Mouse (Mus musculus) gastrocnemius, postnatal 4 days (tissue): ENCODE results near the gene Jund. TPM values are rescaled to one million over a fixed set of nuclear protein-coding genes. Genes with fewer than 3 reads are reported as not detected.

ENCODE experiments used
- DNase-seq, 2 experiments: peaks; one replicate each; pipeline ENCODE4 v3.0.0; 2021 to 2022; ENCODE audit warnings: low spot score in 2 of 2, mixed read lengths in 2 of 2
- total RNA-seq, 2 experiments: library from RNA; stranded (reverse); gene quantifications; 2 replicates each; pipeline ENCODE4 v1.2.3; 2021

Gene Jund
- total RNA-seq, 2 experiments from 2014 or later: 201 to 228 TPM

DNA sequence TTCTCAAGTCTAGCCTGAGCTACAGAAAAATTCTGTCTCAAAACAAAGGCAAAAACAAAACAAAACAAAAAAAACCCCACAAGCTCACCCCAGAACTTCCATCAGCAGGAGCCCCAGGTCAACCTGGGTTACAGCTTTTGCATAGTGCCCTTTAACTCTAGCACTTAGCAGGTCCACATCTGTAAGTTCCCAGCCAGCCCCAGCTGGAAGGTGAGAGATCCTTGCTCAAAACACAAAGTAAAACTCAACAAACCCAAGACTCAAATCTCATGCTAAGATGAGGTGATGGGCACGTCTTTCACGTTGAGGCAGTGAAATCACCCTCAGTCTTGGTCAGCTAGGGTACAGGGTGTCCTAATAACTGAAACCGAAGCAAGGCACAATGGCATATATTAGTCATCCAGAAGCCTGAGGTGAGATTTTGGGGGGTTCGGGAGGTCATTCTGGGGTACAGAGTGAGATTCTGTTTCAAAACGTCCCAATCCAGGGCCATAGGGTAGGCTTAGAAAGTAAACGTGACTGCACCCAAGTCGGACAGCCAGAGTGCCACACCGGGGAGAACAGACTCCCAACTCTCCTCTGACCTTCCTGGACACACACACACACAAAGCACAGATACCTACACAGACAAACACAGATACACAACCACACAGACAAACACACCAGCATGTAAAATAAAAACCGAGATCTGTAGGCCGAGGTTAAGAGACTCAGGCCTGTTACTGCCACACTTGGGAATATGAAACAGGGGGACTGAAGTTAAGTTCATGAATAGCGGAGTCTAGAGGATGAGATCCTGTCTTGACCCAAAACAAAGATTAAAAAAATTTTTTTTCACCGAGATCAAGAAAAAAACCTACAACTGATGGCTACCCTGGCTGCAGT is 1.1 kb upstream of the Jund start:
- no peak for DNase-seq

DNA sequence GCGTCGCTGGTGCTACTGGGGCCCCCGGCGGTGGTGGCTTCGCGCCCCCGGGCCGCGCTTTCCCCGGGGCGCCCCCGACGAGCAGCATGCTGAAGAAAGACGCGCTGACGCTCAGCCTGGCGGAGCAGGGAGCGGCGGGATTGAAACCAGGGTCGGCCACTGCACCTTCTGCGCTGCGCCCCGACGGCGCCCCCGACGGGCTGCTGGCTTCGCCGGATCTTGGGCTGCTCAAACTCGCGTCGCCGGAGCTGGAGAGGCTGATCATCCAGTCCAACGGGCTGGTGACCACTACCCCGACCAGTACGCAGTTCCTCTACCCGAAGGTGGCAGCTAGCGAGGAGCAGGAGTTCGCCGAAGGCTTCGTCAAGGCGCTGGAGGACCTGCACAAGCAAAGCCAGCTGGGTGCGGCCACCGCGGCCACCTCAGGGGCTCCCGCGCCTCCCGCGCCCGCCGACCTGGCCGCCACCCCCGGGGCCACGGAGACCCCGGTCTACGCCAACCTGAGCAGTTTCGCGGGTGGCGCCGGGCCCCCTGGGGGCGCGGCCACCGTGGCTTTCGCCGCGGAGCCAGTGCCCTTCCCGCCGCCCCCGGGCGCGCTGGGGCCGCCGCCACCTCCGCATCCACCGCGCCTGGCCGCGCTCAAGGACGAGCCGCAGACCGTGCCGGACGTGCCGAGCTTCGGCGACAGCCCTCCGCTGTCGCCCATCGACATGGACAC is 526 bp downstream of the Jund start:
- peak in 1 of 2 experiments; percentile 73 for DNase-seq

DNA sequence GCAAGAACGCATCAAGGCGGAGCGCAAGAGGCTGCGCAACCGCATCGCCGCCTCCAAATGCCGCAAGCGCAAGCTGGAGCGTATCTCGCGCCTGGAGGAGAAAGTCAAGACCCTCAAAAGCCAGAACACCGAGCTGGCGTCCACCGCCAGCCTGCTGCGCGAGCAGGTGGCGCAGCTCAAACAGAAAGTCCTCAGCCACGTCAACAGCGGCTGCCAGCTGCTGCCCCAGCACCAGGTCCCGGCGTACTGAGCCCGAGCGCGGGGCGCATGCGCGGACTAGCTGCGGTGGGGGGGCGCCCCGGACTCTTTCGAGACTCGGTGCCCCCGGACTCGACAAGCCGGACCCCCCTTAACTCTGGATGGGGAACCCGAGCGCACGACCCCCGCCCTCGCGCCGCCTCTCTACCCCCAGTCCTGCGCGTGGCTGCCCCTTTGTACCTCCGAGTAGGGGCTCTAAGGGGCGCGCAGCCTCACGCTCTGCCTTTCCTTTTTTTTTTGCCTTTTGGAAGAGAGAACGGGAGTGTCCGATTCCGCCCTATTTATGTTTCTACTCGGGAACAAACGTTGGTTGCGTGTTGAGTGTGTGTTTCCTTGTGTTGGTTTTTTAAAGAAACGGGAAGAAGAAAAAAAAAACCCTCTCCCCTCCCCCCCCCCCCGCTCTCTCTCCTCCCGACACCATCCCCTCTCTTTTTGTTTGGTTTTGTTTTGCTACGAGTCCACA is 1.2 kb downstream of the Jund start:
- peak; percentile 73 to 83 for DNase-seq

DNA sequence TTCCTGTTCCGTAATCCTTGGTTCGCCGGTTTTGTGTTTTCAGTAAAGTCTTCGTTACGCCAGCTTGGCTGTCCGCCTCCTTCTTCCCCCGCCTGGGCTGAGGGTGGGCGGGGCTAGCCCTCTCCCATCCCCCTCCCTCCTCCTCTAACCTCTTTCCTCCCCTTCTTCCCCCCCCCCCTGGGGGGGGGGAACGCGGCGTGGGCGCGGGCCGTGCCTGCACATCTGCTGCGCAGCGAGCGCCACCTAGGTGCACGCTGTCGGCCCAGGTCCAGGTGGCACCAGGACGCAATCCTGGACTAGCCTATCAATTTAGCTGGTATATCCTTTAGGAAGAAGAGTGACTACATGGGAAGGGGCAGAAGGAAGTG is 1.8 kb downstream of the Jund start:
- peak; percentile 82 to 87 for DNase-seq

DNA sequence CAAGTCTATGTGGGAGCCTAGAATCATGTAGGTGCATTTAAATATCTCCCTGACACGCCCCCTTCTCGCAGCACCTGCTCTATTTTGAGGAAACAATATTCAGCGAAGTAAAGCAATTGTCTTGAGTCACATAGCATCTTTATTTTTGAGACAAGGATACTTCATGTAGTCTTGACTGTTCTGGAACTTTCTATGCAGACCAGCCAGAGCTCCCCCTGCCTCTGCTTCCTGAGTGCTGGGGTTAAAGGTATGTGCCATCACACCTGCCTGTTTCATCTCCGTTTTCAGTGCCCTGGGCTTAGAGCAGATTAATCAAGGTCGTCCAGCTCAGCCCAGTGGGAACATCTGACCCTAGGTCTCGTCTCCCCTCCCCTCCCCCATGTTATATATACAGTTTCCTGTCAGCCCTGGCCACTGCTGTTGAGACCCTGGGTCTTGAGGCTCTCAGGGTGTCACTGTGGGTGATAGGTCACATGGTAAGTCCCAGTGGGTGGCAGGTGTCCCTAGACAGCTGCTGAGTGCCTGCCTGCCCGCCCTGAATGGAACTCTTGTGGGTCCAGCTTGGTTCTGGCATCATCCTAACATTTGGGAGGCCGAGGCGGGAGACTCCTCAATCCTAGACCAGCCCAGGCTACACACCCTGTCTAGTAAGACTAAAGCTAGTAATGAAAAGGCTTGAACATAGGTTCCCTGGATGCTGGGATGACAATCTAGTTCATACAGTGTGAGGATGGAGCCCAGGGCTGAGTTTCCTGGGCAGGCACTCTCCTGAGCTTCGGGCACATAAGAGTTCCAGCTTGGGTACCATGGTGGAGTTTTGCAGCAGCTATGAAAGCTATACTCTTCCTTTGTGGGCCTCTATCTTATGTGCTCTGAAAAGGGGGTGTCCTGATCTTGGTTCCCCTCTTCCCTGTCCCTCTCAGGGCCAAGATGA is 2.6 kb downstream of the Jund start:
- DNase-seq: no peak

DNA sequence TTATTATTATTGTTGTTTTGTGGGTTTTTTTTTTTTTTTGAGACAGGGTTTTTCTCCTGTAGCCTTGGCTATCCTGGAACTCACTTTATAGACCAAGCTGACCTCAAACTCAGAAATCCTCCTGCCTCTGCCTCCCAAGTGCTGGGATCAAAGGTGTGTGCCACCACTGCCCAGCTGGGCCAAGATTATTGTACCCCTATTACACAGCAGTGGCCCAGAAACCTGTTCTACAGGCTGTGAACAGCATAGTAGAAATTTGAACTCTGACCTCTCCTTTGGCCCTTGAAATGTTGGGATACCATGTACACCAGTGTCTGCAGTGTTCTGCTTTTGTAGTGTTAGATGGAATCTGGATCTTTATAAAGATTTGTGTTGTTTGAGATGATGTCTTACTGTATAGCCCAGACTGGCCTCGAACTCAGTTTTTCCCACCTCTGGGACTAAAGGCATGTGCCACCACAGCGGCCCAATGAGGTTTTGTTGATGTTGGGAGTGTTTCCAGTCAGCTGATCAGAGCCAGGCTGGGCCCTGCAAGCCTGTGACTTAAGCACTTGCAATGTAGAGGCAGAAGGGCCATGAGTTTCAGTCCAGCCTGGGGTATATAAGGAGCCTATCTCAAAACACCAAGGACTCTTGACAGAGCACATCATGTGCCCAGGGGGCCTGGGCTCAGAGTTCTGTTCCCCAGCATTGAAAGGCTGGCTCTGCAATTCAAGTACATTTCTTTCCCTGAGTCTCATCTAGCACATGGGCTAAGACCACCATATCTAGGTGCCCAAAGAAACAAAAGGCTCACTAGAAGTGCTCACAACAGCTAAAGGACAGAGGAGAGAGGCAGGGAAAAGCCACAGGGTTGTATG is 3.5 kb downstream of the Jund start:
- DNase-seq: no peak

DNA sequence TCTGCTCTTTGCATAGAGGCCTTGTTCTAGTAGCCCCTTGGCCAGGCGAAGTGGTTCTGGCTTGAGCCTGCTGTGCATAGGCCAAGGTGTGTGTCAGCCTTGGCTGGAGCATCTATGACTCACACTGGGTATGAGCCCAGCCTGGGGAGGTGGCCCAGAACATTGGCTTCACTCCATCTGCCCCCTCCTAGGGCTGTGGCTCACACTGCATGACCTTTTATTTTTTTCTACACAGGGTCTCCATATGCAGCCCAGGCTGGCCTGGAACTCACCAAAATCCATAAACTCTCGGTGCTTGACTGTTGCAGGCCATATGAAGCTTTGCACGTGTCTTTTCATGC is 4.1 kb downstream of the Jund start:
- DNase-seq: peak; percentile 59 to 81

DNA sequence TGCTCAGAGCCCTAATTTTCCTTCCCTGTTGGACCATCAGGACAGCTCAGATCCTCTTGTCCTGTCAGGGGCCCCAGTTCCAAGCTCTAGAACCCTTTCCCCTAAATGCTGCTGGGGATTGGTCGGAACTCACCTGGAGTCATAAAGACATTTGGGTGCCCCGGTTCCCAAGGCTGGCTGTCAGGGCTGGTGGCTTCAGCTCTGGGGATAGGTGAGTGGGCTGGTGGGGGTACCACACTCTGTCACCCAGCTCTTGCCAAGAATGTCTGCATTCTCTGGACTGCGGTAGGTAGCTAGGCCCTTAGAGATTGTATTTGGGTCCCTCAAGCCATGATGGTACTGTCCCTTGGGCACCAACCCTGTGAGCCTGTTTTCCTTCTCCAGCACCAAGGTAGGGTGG is 4.5 kb downstream of the Jund start, which contains the start of gene Iqcn:
Iqcn (plus strand) TSS at position 171 of the 400 bp plus-strand sequence.
- DNase-seq: no peak

DNA sequence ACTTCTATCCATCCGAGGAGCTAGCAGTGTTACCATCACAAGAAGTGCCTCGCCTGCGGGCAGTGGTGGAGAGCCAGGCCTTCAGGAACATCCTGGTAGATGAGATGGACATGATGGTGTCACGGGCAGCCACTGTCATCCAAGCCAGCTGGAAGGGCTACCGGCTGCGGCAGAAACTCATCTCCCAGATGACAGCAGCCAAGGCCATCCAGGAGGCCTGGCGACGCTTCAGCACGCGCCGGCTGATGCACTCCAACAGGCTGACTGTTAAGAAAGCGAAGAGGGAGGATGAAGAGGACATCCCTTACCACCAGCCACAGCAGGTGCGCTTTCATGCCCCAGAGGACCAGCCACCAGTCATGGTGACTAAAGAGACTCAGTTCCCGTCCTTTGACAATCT is 9.5 kb downstream of the Jund start:
- no peak for DNase-seq

DNA sequence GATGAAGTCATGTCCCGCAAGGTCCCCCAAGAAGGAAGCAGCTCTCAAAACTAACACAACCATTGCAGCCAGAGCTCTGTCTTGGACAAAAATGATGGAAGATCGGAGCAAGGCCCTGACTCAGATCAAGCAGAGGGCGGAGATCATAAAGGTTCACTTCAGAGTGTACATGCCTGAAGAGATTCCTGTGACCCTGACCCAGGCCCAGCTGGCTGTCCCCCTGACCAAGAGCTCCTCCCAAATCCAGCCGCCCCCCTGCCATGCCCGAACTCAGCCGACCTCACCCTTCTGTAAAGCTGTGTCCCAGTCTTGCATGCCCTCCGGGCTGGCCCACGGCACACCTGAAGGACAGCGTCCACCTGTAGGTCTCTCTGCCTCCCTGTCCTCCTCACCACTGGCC is 11.0 kb downstream of the Jund start:
- no peak for DNase-seq

DNA sequence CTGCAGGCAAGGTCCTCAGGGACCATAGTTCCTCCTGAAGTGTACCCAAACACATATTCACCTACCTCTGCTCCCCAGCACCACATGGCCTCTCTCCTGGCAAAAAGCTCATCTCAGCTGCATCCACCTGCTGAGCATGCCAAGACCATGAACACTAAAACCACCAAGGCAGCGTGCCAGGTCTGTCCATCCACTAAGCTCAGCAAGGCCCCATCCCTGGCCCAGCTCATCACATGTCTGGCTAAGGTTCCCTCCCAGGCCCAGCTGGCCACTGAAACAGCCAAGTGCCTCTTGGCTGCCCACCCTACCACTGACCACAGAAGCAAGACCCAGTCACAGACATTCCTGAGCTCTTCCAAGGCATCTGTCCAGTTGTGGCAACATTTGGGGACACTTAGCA is 11.5 kb downstream of the Jund start:
- peak in 1 of 2 experiments; percentile 76 for DNase-seq

DNA sequence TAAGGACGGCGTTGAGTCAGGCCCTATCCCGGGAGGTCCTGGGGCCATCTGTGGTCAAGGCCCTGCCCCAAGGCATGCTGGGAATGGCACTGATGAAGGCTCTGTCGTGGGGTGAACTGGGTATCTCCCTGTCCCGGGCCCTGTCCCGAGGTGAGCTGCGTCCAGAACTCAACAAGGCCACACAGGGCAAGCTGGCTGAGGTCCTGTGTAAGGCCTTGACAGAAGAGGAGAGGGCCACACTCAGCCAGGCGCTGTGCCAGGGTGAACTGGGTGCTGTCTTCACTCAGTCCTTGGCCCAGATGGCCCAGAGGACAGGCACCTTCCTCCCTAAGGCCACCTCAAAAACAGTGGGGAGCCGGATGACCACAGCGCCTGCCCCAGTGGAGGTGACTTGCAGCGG is 12.3 kb downstream of the Jund start:
- DNase-seq: no peak

DNA sequence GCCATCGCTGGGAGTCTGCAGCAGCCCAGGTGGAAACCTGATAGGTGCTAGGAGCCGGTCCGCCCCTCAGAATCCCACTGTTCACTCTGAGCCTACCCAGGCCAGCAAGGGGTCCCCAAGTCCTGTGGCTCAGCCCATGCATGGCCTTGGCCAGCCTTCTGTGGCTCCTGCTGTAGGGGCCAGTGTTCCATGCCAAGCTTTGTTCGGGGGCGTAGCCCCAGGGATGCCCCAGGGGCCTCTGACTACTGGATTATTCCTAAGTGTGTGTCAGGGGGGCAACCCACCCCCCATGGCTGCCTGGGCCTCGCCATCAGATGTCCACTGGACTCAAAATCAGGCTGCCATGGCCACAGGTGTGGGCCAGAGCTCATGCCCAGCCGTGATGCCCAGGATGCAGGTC is 15.2 kb downstream of the Jund start:
- DNase-seq: no peak

DNA sequence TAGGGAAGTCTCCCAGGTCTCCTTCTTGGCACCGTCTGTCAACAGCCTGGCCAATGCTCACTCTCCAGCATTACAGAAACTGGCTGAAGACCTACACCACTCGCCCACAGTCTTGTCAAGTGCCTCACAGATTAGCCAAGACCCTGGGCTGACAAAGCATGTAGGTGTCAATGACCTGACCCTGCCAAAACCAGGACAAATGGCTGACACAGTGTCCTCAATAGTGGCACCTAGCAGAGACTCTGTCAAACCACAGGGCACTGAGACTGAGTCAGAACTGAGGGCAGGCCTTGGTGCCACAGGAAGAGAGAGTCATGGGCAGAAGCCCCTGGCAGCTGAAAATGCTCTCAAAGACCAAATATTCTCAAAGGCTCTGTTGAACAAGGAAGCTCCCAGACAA is 16.3 kb downstream of the Jund start:
- no peak for DNase-seq

DNA sequence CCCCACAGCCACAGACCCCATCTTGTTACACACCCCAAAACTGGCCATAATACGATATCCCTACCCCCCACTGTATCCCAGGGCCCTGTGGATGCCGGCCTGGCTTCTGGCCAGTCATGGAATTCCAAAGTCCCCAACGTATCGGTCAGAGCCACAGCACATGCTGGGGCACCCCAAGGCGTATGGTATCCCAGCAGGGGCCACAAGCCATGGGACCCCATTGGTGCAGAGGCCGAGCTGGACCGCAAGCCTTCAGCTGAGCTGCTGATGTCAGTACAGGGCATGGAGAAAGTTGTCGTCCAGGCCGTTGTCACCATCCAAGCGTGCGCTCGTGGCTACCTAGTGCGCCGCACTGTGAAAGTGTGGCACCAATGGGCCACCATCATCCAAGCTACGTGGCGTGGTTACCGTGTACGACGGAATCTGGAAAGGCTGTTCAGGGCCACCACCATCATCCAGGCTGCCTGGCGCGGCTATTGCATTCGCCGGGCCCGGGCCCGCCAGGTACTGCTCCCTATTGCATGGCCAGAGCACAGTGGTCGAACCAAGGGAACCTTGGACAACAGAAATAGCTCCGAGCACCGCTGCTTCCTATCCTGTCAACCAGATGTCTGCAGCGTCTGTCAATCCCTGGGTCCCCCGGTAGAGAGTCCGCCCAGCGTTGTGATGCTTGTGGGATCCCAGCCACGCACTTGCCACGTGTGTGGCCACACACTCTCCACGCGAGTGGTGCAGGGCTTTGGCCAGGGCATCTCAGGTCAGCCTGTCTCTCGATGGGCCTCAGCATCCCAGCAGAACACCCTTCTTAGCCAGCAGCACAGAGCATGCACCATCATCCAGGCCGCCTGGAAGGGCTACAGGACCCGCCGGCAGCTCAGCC is 18.0 kb downstream of the Jund start:
- peak in 1 of 2 experiments; percentile 14 for DNase-seq

DNA sequence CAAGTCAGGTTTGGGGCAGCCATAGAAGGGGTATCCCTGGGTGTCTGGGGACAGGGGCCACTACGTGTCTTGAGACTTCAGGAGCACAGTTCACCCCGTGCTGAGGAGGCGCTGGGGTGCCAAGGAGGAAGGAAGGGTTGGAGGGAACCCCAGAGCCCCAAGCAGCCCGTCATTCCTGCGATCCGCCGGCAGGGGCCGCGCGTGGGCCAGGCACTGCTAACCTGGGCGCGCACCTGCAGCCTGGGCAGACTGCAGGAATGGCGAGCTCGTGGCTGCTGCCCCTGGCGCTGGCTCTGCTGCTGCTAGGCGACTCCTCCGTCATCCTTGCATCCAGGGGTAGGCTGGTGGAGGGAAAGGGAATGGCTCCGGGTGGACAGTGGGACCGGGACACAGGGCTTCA is 19.5 kb downstream of the Jund start, which contains the start of gene Gm3336:
Gm3336 (plus strand) TSS at position 247 of the 400 bp plus-strand sequence.
- DNase-seq: no peak

DNA sequence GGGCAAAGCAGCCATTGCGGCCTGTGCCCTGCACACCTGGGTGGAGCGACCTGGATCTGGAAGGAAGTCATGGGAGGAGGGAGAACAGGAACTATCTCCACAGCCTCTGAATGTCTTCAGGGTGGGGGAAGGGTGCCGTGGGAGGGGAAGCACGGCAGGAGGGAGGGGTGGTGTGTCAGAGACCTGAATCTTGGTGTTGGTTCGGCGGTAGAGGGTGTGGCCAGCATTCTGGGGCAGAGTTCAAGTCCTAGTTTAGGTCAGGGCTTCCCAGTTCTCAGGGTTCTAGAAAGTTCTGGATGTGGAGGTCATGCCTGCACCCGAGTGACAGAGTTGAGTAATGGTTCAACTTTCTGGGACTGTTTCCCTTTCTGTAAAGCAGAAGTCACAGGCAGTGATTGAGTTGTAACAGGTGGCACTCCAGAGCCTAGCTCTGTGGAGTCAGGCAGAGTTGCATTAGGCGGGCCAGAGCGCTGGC is 21.1 kb downstream of the Jund start:
- DNase-seq: peak in 1 of 2 experiments; percentile 9

DNA sequence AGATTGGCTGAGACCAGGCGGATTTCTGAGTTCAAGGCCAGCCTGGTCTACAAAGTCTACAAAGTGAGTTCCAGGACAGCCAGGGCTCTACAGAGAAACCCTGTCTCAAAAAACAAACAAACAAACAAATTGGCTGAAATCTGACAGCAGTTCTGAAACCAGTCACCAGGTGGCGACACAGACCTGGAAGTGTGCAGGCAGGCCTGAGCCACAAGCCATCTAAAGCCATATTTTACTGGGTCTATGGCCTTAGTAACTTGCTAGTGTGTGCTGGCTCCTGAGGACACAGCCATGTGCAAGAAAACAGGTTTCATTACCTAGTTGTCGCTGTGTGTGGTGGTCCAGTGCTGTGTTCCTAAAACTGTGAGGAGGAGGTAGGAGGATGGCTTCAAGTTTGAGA is 22.0 kb downstream of the Jund start:
- DNase-seq: peak in 1 of 2 experiments; percentile 71

DNA sequence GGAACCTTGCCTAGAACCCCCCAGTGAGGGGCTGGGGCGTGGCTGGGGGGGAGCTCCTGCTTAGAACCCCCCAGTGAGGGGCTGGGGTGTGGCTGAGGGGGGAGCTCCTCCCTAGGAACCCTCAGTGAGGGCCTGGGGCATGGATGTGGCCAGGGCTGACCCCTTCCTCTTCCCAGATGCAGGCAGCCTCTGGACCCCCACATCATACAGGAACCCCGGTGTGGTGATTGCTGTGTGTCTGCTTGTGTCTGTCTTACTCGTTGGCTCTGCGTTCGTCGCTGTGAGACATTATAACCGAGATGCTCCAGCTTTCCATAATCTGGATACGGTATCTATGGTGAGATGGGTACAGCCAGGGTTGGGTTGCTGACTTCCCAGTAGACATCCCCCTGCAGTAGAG is 22.9 kb downstream of the Jund start:
- no peak for DNase-seq
